Mouse (Mus musculus): ENCODE measurements around the gene Gm10570. TPM values are rescaled to one million over a fixed set of nuclear protein-coding genes. Genes with fewer than 3 reads are reported as not detected.

The Gm10570 gene
- total RNA-seq, 2 experiments from 2014 or later, result 1.2 to 1.4 TPM

GRCm38 (mm10) chr4:130274346-130275015, 34.0 kb downstream of the Gm10570 start:
- DNase-seq (ENCODE audit: extremely low spot score in 1 of 2, low spot score in 1 of 2), result no peak

- peak in 1 of 2 experiments; percentile 22 for DNase-seq (ENCODE audit: extremely low spot score in 1 of 2, low spot score in 1 of 2)
These were observed 34.7 kb downstream of the Gm10570 start for GRCm38 (mm10) chr4:130273698-130274345.

GRCm38 (mm10) chr4:130270611-130271347, 37.7 kb downstream of the Gm10570 start:
- DNase-seq (ENCODE audit: extremely low spot score in 1 of 2, low spot score in 1 of 2), result no peak

GRCm38 (mm10) chr4:130270089-130270488, 38.4 kb downstream of the Gm10570 start:
- peak; percentile 54 to 58 for DNase-seq (ENCODE audit: extremely low spot score in 1 of 2, low spot score in 1 of 2)

GRCm38 (mm10) chr4:130268736-130269135, 39.7 kb downstream of the Gm10570 start:
- DNase-seq (ENCODE audit: extremely low spot score in 1 of 2, low spot score in 1 of 2), result no peak

GRCm38 (mm10) chr4:130267069-130267468, 41.4 kb downstream of the Gm10570 start:
- no peak for DNase-seq (ENCODE audit: extremely low spot score in 1 of 2, low spot score in 1 of 2)

GRCm38 (mm10) chr4:130266601-130267000, 41.9 kb downstream of the Gm10570 start:
- no peak for DNase-seq (ENCODE audit: extremely low spot score in 1 of 2, low spot score in 1 of 2)

GRCm38 (mm10) chr4:130264698-130265349, 43.6 kb downstream of the Gm10570 start:
- DNase-seq (ENCODE audit: extremely low spot score in 1 of 2, low spot score in 1 of 2), result peak; percentile 65 to 87

GRCm38 (mm10) chr4:130264131-130264530, 44.3 kb downstream of the Gm10570 start:
- no peak for DNase-seq (ENCODE audit: extremely low spot score in 1 of 2, low spot score in 1 of 2)

- no peak for DNase-seq (ENCODE audit: extremely low spot score in 1 of 2, low spot score in 1 of 2)
These were observed 48.1 kb downstream of the Gm10570 start for GRCm38 (mm10) chr4:130260406-130260805.

Other genes starting within 250 kb of the Gm10570 start
- 10 to 100 TPM; 58.5 to 66.3 TPM for gene Pef1, start 206.1 kb downstream of the Gm10570 start, total RNA-seq (2021)
- gene Hcrtr1, start 169.3 kb downstream of the Gm10570 start, total RNA-seq (2021), result 1 to 10 TPM; 3.2 to 4.5 TPM
- gene Tinagl1, start 133.6 kb downstream of the Gm10570 start, total RNA-seq (2021), result 1 to 10 TPM; 7.5 to 8.7 TPM
- gene Gm853, start 86.3 kb downstream of the Gm10570 start, total RNA-seq (2021), result not detected
- 10 to 100 TPM in 1 of 2 experiments, 1 to 10 TPM in 1; 9.2 to 12.9 TPM for gene Serinc2, start 29.5 kb downstream of the Gm10570 start, total RNA-seq (2021)
- 100 to 1,000 TPM; 108 to 111 TPM for gene Fabp3, start 79 bp downstream of the Gm10570 start, total RNA-seq (2021)
- gene Zcchc17, start 51.3 kb upstream of the Gm10570 start, total RNA-seq (2021), result 10 to 100 TPM; 65.4 to 67.7 TPM
- gene Snrnp40, start 51.5 kb upstream of the Gm10570 start, total RNA-seq (2021), result 10 to 100 TPM; 28.8 to 31.3 TPM

All from layer of hippocampus, postnatal 25 days (tissue).